In the genomic region with DNA sequence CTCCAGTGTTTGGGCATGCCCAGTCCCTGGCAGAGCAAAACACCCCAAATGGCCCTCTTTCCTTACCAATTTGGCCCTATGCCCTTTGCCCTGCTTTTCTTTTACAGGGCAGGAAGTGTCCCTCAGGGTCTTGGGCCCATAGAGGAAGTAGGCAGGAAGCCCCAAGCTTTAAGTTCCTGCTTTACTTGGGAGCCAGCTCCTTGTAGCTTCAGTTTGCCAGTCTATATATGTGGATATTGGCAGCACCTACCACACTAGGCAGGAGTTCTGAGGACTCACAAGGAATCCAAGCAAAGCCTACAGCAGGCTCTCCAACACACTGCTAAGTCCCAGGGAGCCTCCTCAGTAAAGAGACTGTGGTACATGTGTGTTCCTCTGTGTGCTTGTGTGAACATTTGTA, we compare ENCODE assay signal across 17 mouse cellular contexts.
A peak's percentile ranks its signal among the peaks of the same experiment; 100 is the strongest.
DNase-seq lines count a peak whose midpoint lies in the region; ATAC-seq and TF ChIP-seq lines count a peak whose summit lies in the region.
"Had no signal": no experiment of that assay in that cellular context is flagged by ENCODE, and none has a peak within 500 bp of the region (broad histone marks: within the 10 kb centered on the region; RNA-seq: fewer than 3 reads in every experiment).

No protein-coding gene starts in this region.

- ATAC-seq in hindbrain, embryonic 13.5 days (ENCODE audit: low FRiP score) = no peak
- no peak for ATAC-seq in liver, embryonic 11.5 days (replicated peaks; ENCODE audit: low FRiP score)
- ATAC-seq in liver, embryonic 12.5 days = no peak
- ATAC-seq in granulocyte monocyte progenitor cell, adult 5-6 weeks (replicated peaks; ENCODE audit: poor library complexity, severe bottlenecking) = peak; percentile 30; the same call in 1 of the 2 replicates
- ATAC-seq: forebrain, embryonic 14.5 days; inflammation-experienced regulatory T-cells, adult 6 months had no signal

- peaks cover 24% of the 10 kb centered on the region for H3K27me3 ChIP-seq in hindbrain, embryonic 10.5 days (ENCODE audit: insufficient read depth, poor library complexity, severe bottlenecking)
- H3K27me3 ChIP-seq in hindbrain, embryonic 13.5 days = no peaks in the 10 kb centered on the region
- peaks cover 13% of the 10 kb centered on the region for H3K27me3 ChIP-seq in liver, embryonic 11.5 days (replicated peaks; ENCODE audit: control insufficient read depth, insufficient read depth, low read length)
- peaks cover 41% of the 10 kb centered on the region for H3K27me3 ChIP-seq in liver, embryonic 12.5 days (replicated peaks)
- H3K27me3 ChIP-seq: midbrain, embryonic 12.5 days had no signal

- no peak overlapping the region for H3K4me3 ChIP-seq in gastrocnemius, adult 2 months
- H3K4me3 ChIP-seq in hindbrain, embryonic 10.5 days = no peak overlapping the region
- no peak overlapping the region for H3K4me3 ChIP-seq in hindbrain, embryonic 13.5 days
- no peak overlapping the region for H3K4me3 ChIP-seq in liver, embryonic 11.5 days (ENCODE audit: low read depth, low read length)
- no peak overlapping the region for H3K4me3 ChIP-seq in liver, embryonic 12.5 days
- H3K4me3 ChIP-seq: limb, embryonic 12.5 days; midbrain, embryonic 12.5 days had no signal

- intact Hi-C loops in gastrocnemius, adult 2 months (cut with DNase I) = no loop called here

- TF ChIP-seq CTCF in gastrocnemius, adult 2 months (IDR thresholded peaks at IDR 0.05) = no peak

- H3K4me2 ChIP-seq in hindbrain, embryonic 13.5 days = no peak overlapping the region
- no peak overlapping the region for H3K4me2 ChIP-seq in liver, embryonic 11.5 days
- no peak overlapping the region for H3K4me2 ChIP-seq in liver, embryonic 12.5 days
- H3K4me2 ChIP-seq: limb, embryonic 12.5 days; lung, embryonic 14.5 days; midbrain, embryonic 12.5 days had no signal

- DNase-seq in gastrocnemius, adult 2 months = no peak
- DNase-seq in gastrocnemius, adult 18-20 months (ENCODE audit: low spot score) = no peak
- DNase-seq in hindbrain, embryonic 10.5 days (ENCODE audit: low spot score) = no peak
- no peak for DNase-seq in liver, embryonic 11.5 days (ENCODE audit: low spot score)
- no peak for DNase-seq in cerebellum, postnatal 25 days
- DNase-seq: adrenal gland, postnatal 14 days; cerebellum, adult 9-10 months; embryo, embryonic 11 days; lung, embryonic 14.5 days; thymus, postnatal 36 days had no signal

- H3K9me3 ChIP-seq in hindbrain, embryonic 10.5 days = peaks cover 12% of the 10 kb centered on the region
- H3K9me3 ChIP-seq in hindbrain, embryonic 13.5 days = peaks cover 7% of the 10 kb centered on the region; the same call in 1 of the 2 replicates
- peaks cover 5% of the 10 kb centered on the region for H3K9me3 ChIP-seq in liver, embryonic 11.5 days (ENCODE audit: control insufficient read depth, low read length)
- peaks cover 10% of the 10 kb centered on the region; the same call in 1 of the 2 replicates for H3K9me3 ChIP-seq in liver, embryonic 12.5 days (replicated peaks)

- no peaks in the 10 kb centered on the region for H3K36me3 ChIP-seq in hindbrain, embryonic 10.5 days
- H3K36me3 ChIP-seq in hindbrain, embryonic 13.5 days = no peaks in the 10 kb centered on the region
- no peaks in the 10 kb centered on the region for H3K36me3 ChIP-seq in liver, embryonic 11.5 days (ENCODE audit: control insufficient read depth, insufficient read depth, low read length)
- H3K36me3 ChIP-seq in liver, embryonic 12.5 days = no peaks in the 10 kb centered on the region
- H3K36me3 ChIP-seq: limb, embryonic 12.5 days; midbrain, embryonic 12.5 days had no signal

- H3K27ac ChIP-seq in gastrocnemius, adult 2 months = peak overlapping the region; percentile 41
- H3K27ac ChIP-seq in hindbrain, embryonic 10.5 days = peak overlapping the region; percentile 37; the same call in 1 of the 2 replicates
- H3K27ac ChIP-seq in hindbrain, embryonic 13.5 days = no peak overlapping the region
- peak overlapping the region; percentile 4; the same call in 1 of the 2 replicates for H3K27ac ChIP-seq in liver, embryonic 11.5 days (ENCODE audit: low read depth, low read length)
- H3K27ac ChIP-seq in liver, embryonic 12.5 days = no peak overlapping the region
- H3K27ac ChIP-seq: limb, embryonic 12.5 days; midbrain, embryonic 12.5 days had no signal

- H3K9ac ChIP-seq in hindbrain, embryonic 13.5 days = no peak overlapping the region
- no peak overlapping the region for H3K9ac ChIP-seq in liver, embryonic 11.5 days (ENCODE audit: low read depth, low read length)
- no peak overlapping the region for H3K9ac ChIP-seq in liver, embryonic 12.5 days
- H3K9ac ChIP-seq: limb, embryonic 12.5 days; lung, embryonic 14.5 days; midbrain, embryonic 12.5 days had no signal

- peaks cover 55% of the 10 kb centered on the region for H3K4me1 ChIP-seq in hindbrain, embryonic 10.5 days (replicated peaks)
- H3K4me1 ChIP-seq in hindbrain, embryonic 13.5 days (replicated peaks) = peaks cover 35% of the 10 kb centered on the region
- H3K4me1 ChIP-seq in liver, embryonic 11.5 days (replicated peaks; ENCODE audit: control insufficient read depth, insufficient read depth, low read length) = peaks cover 15% of the 10 kb centered on the region
- H3K4me1 ChIP-seq in liver, embryonic 12.5 days = peaks cover 27% of the 10 kb centered on the region

Comparison
In these comparisons a context has a peak if more than half of its experiments do, and no peak if none do; other contexts are left out.
1. H3K27ac ChIP-seq: peak in gastrocnemius, adult 2 months (single experiment), hindbrain, embryonic 10.5 days (single experiment) and liver, embryonic 11.5 days (single experiment); none in hindbrain, embryonic 13.5 days (single experiment) and liver, embryonic 12.5 days (single experiment).